Mouse (Mus musculus): ENCODE measurements around the gene Kctd20. TPM values are rescaled to one million over a fixed set of nuclear protein-coding genes. Genes with fewer than 3 reads are reported as not detected.

Gene Kctd20
- polyA plus RNA-seq, 1 experiment: 30.8 TPM

DNA sequence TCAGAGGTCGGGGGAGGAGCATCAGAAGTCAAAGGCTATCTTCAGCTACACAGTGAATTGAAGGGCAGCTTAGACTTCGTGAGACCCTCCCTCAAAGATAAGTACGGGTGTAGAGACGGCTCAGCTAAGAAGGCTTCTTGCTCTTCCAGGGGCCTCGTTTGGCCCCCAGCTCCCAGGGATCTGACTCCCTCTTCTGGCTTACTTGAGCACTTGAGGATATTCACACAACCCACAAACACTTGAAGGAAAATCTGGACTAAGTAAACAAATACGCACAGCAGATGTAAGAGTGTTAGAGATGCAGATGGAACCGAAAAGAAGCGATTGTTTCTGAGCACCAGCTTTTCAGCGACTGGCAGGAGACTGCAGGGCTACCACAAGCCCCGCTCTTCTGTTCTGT is 8.8 kb downstream of the Kctd20 start:
- TF ChIP-seq CTCF (conservative IDR thresholded peaks at IDR 0.05; ENCODE audit: insufficient read depth, insufficient read length, low read depth, low read length) (0 out of 2 replicates have a peak, but pooled peaks have one; percentile 4), POLR2A (IDR thresholded peaks at IDR 0.05; ENCODE audit: low read depth, low read length) (no peak)
- 75% methylated on average over 10 of the region's 10 CpGs for whole genome bisulfite sequencing
- Histone ChIP-seq H3K27ac (ENCODE audit: insufficient read depth, low read depth, low read length) (0 out of 2 replicates have a peak overlapping the region, but pooled peaks have one; percentile 29), H3K4me1 (ENCODE audit: control insufficient read depth, insufficient read depth, low read length) (peaks cover 13% of the 10 kb centered on the region), H3K4me3 (ENCODE audit: insufficient read depth, low read depth, low read length) (no peak overlapping the region), H3K36me3 (ENCODE audit: control insufficient read depth, insufficient read depth, low read length) (peaks cover 4% of the 10 kb centered on the region), H3K27me3 (replicated peaks; ENCODE audit: control insufficient read depth, insufficient read depth, low read length) (no peaks in the 10 kb centered on the region)
- no peak for DNase-seq

DNA sequence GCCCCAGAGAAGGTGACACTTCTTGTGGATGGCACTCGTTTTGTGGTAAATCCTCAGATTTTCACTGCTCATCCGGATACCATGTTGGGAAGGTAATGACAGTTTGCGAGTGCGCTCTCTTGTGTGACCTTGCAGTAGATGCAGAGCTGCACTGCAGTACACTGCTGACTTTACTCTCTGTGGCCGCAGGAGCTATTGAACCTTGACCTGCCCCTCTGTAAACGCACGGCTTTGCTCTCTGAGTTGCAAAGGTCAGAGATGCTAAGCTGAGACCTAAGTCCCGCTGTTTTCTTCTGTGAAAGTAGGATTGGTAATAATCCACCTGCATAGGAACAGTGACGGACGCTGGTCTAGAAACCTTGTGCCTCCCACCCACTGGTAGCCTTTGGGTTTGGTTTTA is 9.8 kb downstream of the Kctd20 start:
- Histone ChIP-seq H3K4me3 (ENCODE audit: insufficient read depth, low read depth, low read length) (no peak overlapping the region), H3K27ac (ENCODE audit: insufficient read depth, low read depth, low read length) (peak overlapping the region; percentile 81), H3K36me3 (ENCODE audit: control insufficient read depth, insufficient read depth, low read length) (peaks cover 4% of the 10 kb centered on the region), H3K4me1 (ENCODE audit: control insufficient read depth, insufficient read depth, low read length) (peaks cover 13% of the 10 kb centered on the region), H3K27me3 (replicated peaks; ENCODE audit: control insufficient read depth, insufficient read depth, low read length) (no peaks in the 10 kb centered on the region)
- peak; percentile 86 for DNase-seq
- 0 out of 2 replicates have a peak, but pooled peaks have one; percentile 8 for TF ChIP-seq CTCF (conservative IDR thresholded peaks at IDR 0.05; ENCODE audit: insufficient read depth, insufficient read length, low read depth, low read length)
- TF ChIP-seq POLR2A (IDR thresholded peaks at IDR 0.05; ENCODE audit: low read depth, low read length): no peak
- 57% methylated on average over 10 of the region's 10 CpGs for WGBS

DNA sequence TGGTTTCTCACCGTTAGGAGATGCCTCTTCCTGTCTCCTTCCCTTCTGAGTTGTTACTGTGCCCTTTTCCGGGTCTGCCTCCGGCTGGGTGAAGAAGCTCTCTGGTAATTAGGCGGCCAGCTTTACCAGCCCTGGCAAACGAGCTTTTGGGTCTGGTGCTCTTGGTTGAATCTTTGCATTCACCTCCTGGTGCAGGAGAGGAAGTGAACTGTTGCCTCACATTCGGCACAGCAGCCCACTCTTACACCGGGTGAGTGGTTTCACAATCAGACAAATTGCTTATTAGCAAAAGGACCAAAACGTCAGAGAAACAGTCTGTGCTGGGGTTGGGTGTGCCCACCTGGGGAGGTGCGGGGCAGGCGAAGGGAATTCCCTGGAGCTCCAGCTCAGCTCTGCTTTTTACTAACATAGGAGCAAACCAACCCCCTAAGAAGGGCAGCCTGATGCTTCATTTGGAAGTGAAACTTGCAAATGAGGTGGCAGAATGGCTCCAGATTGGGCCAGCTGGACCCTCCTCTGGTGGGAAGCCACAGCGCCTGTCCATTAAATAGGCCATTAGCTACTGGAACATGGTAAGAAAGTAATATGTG is 15.4 kb downstream of the Kctd20 start:
- no peak overlapping the region for H3K4me3 ChIP-seq (ENCODE audit: insufficient read depth, low read depth, low read length)
- TF ChIP-seq CTCF (conservative IDR thresholded peaks at IDR 0.05; ENCODE audit: insufficient read depth, insufficient read length, low read depth, low read length) (no peak), POLR2A (IDR thresholded peaks at IDR 0.05; ENCODE audit: low read depth, low read length) (no peak)
- WGBS: 73% methylated on average over 11 of the region's 11 CpGs
- no peaks in the 10 kb centered on the region for H3K27me3 ChIP-seq (replicated peaks; ENCODE audit: control insufficient read depth, insufficient read depth, low read length)
- H3K36me3 ChIP-seq (ENCODE audit: control insufficient read depth, insufficient read depth, low read length): peaks cover 6% of the 10 kb centered on the region
- H3K27ac ChIP-seq (ENCODE audit: insufficient read depth, low read depth, low read length): no peak overlapping the region
- DNase-seq: no peak
- H3K4me1 ChIP-seq (ENCODE audit: control insufficient read depth, insufficient read depth, low read length): peaks cover 2% of the 10 kb centered on the region; the same call in 1 of the 2 replicates

DNA sequence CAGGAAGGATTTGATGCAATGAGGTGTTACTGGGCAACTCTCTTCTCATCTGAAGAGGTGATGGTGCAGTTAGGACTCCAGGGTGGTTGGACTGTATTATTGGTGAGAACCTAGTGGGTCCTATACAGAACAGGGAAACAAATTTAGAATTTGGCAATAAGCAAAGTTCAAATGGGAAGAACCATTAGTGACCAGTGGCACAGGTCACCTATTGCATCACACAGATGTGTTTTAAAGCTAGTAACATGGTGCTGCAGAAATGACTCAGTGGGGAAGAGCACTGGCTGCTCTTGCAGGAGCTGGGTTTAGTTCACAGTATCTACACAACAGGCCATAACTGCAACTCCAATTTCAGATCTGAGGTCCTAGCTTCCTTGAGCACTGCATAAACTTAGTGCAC is 18.4 kb downstream of the Kctd20 start:
- no peaks in the 10 kb centered on the region for H3K27me3 ChIP-seq (replicated peaks; ENCODE audit: control insufficient read depth, insufficient read depth, low read length)
- H3K36me3 ChIP-seq (ENCODE audit: control insufficient read depth, insufficient read depth, low read length): peaks cover 9% of the 10 kb centered on the region
- H3K4me3 ChIP-seq (ENCODE audit: insufficient read depth, low read depth, low read length): no peak overlapping the region
- no peak for DNase-seq
- no peak for TF ChIP-seq POLR2A (IDR thresholded peaks at IDR 0.05; ENCODE audit: low read depth, low read length)
- TF ChIP-seq CTCF (conservative IDR thresholded peaks at IDR 0.05; ENCODE audit: insufficient read depth, insufficient read length, low read depth, low read length): no peak
- H3K4me1 ChIP-seq (ENCODE audit: control insufficient read depth, insufficient read depth, low read length): no peaks in the 10 kb centered on the region
- no peak overlapping the region for H3K27ac ChIP-seq (ENCODE audit: insufficient read depth, low read depth, low read length)

DNA sequence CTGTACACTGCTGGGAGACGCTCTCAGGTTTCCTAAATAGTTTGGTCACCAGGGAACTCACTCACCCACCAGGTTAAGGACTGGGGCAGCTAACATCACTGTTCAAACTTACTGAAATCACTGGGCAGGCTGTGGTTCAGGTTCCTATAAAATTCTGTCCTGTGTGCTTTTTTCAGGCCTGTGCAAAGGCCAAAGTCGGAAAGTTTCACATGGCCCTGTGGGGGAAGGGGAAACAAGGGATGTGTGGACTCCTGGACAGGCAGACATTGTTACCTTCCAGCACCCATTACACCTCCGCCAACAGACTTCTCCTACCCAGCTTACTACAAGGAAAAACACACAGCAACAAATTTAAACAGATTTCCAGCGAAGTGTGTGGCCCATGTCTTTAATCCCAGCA is 27.3 kb downstream of the Kctd20 start:
- Histone ChIP-seq H3K27me3 (replicated peaks; ENCODE audit: control insufficient read depth, insufficient read depth, low read length) (no peaks in the 10 kb centered on the region), H3K36me3 (ENCODE audit: control insufficient read depth, insufficient read depth, low read length) (peaks cover 5% of the 10 kb centered on the region), H3K4me3 (ENCODE audit: insufficient read depth, low read depth, low read length) (no peak overlapping the region), H3K4me1 (ENCODE audit: control insufficient read depth, insufficient read depth, low read length) (peaks cover 2% of the 10 kb centered on the region; the same call in 1 of the 2 replicates), H3K27ac (ENCODE audit: insufficient read depth, low read depth, low read length) (peak overlapping the region; percentile 67)
- DNase-seq: peak; percentile 78
- no peak for TF ChIP-seq POLR2A (IDR thresholded peaks at IDR 0.05; ENCODE audit: low read depth, low read length)
- no peak for TF ChIP-seq CTCF (conservative IDR thresholded peaks at IDR 0.05; ENCODE audit: insufficient read depth, insufficient read length, low read depth, low read length)
- 76% methylated on average over 4 of the region's 4 CpGs for WGBS

DNA sequence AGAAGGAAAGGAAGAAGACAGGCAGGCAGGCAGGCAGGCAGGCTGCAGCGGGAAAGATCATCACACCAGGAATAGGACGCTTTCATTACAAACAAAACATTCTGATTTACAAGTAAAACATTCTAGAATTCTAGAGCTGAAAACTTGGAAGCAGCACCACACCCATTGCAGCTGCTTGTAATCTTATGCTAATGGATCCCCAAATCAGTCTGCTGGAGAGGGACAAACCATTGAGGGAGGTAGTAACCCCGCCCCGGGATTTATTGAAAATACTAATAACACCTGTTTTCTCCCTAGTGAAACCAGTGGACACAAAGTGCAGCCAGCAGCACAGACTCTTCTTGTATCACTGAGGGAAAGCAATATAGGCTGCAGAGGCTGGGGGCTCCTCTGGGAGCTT is 29.3 kb downstream of the Kctd20 start:
- Histone ChIP-seq H3K36me3 (ENCODE audit: control insufficient read depth, insufficient read depth, low read length) (peaks cover 5% of the 10 kb centered on the region), H3K4me3 (ENCODE audit: insufficient read depth, low read depth, low read length) (no peak overlapping the region), H3K27ac (ENCODE audit: insufficient read depth, low read depth, low read length) (no peak overlapping the region), H3K27me3 (replicated peaks; ENCODE audit: control insufficient read depth, insufficient read depth, low read length) (no peaks in the 10 kb centered on the region), H3K4me1 (ENCODE audit: control insufficient read depth, insufficient read depth, low read length) (peaks cover 2% of the 10 kb centered on the region; the same call in 1 of the 2 replicates)
- TF ChIP-seq POLR2A (IDR thresholded peaks at IDR 0.05; ENCODE audit: low read depth, low read length) (no peak), CTCF (conservative IDR thresholded peaks at IDR 0.05; ENCODE audit: insufficient read depth, insufficient read length, low read depth, low read length) (no peak)
- 72% methylated on average over 4 of the region's 4 CpGs for WGBS
- DNase-seq: no peak

DNA sequence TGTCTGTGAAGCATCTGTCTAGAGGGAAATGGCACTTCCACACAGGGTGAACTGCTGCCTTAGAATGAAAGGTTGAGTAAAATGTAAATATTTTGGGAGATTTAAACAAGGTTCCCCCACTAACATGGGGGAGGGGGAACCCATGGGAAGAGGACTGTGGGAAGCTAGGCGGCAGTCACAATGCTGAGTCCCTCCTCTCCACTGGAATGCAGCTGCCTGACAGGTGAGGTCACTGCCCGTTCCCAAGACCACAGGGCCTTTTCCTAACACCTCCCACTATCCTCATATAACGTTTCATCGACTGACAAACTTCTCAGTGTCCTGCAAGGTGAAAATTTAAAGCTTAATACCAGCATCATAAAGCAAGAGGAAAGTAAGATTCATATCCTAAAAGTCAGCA is 30.8 kb downstream of the Kctd20 start:
- H3K36me3 ChIP-seq (ENCODE audit: control insufficient read depth, insufficient read depth, low read length): peaks cover 4% of the 10 kb centered on the region
- 34% methylated on average over 4 of the region's 4 CpGs for WGBS
- no peak for TF ChIP-seq POLR2A (IDR thresholded peaks at IDR 0.05; ENCODE audit: low read depth, low read length)
- TF ChIP-seq CTCF (conservative IDR thresholded peaks at IDR 0.05; ENCODE audit: insufficient read depth, insufficient read length, low read depth, low read length): no peak
- H3K4me1 ChIP-seq (ENCODE audit: control insufficient read depth, insufficient read depth, low read length): peaks cover 2% of the 10 kb centered on the region; the same call in 1 of the 2 replicates
- H3K27ac ChIP-seq (ENCODE audit: insufficient read depth, low read depth, low read length): no peak overlapping the region
- DNase-seq: no peak
- no peaks in the 10 kb centered on the region for H3K27me3 ChIP-seq (replicated peaks; ENCODE audit: control insufficient read depth, insufficient read depth, low read length)
- H3K4me3 ChIP-seq (ENCODE audit: insufficient read depth, low read depth, low read length): no peak overlapping the region
